Mouse (Mus musculus) CH12.LX (cell line): ENCODE data around the gene Dclk1. TPM values are rescaled to one million over a fixed set of nuclear protein-coding genes. Genes with fewer than 3 reads are reported as not detected.

Source experiments
- DNase-seq: peaks from one replicate; pipeline ENCODE4 v3.0.0-alpha.2; 2013; ENCODE audit errors: extremely low read depth
- H3K27ac ChIP-seq: 2 replicates; pipeline ENCODE4 v1.5.1; 2012; ENCODE audit warnings: low read depth, mild to moderate bottlenecking, control low read depth, moderate library complexity; ENCODE audit not compliant: insufficient read depth
- H3K27me3 ChIP-seq: replicated peaks from 2 replicates; pipeline ENCODE3; 2012; ENCODE audit warnings: inconsistent platforms
- H3K36me3 ChIP-seq, 2 experiments: replicated peaks in 1 of 2; 2 replicates each; pipeline versions ENCODE3 to v1.6.1; 2012; ENCODE audit warnings: inconsistent platforms in 1 of 2, low read length in 1 of 2, mild to moderate bottlenecking in 1 of 2, mixed read lengths in 1 of 2, moderate library complexity in 1 of 2; ENCODE audit not compliant: control insufficient read depth in 1 of 2, insufficient read depth in 1 of 2
- H3K4me1 ChIP-seq, 2 experiments: 2 replicates each; pipeline ENCODE4 v1.6.1; 2012; ENCODE audit warnings: inconsistent platforms in 1 of 2, moderate library complexity in 1 of 2; ENCODE audit not compliant: insufficient read depth in 2 of 2, control insufficient read depth in 1 of 2
- H3K4me2 ChIP-seq: 2 replicates; pipeline ENCODE4 v1.6.1; 2012; ENCODE audit warnings: low read depth, mild to moderate bottlenecking, control low read depth; ENCODE audit not compliant: poor library complexity, insufficient read depth, severe bottlenecking
- H3K4me3 ChIP-seq, 3 experiments: fragments of 150-350 bp in 1 of 3; sonication (generic) in 1 of 3; replicated peaks in 1 of 3; 2 replicates each; pipeline versions ENCODE3 to v1.5.1; 2011 to 2012; ENCODE audit warnings: low read depth in 2 of 3, low read length in 2 of 3, mild to moderate bottlenecking in 2 of 3, moderate library complexity in 2 of 3, control low read depth in 1 of 3, improper control_type of control experiment in 1 of 3, inconsistent platforms in 1 of 3, mixed read lengths in 1 of 3; ENCODE audit not compliant: poor library complexity in 1 of 3
- H3K79me2 ChIP-seq: replicated peaks from 2 replicates; pipeline ENCODE4 v1.6.1; 2012; ENCODE audit warnings: mild to moderate bottlenecking, moderate library complexity; ENCODE audit not compliant: control insufficient read depth, poor library complexity, insufficient read depth, severe bottlenecking; ENCODE audit errors: extremely low read depth
- H3K9ac ChIP-seq: 2 replicates; pipeline ENCODE4 v1.6.1; 2012; ENCODE audit warnings: low read depth, mild to moderate bottlenecking, control low read depth, moderate library complexity; ENCODE audit not compliant: insufficient read depth
- H3K9me3 ChIP-seq: replicated peaks from 2 replicates; pipeline ENCODE3; 2012; ENCODE audit warnings: low read length, inconsistent platforms, mixed read lengths
- BHLHE40 ChIP-seq: IDR thresholded peaks from 2 replicates; pipeline ENCODE4 v1.6.1; 2011; ENCODE audit warnings: mild to moderate bottlenecking, low read depth, low read length, improper control_type of control experiment
- CTCF ChIP-seq, 2 experiments: IDR thresholded peaks in 1 of 2; conservative IDR thresholded peaks in 1 of 2; 2 replicates each; pipeline ENCODE4 v1.5.1; 2011 to 2012; ENCODE audit warnings: low read depth in 2 of 2, low read length in 2 of 2, improper control_type of control experiment in 1 of 2, inconsistent platforms in 1 of 2, mild to moderate bottlenecking in 1 of 2, moderate library complexity in 1 of 2
- GABPA ChIP-seq: IDR thresholded peaks from 2 replicates; pipeline ENCODE4 v1.6.1; 2012; ENCODE audit warnings: low read depth, low read length, improper control_type of control experiment, inconsistent platforms; ENCODE audit not compliant: insufficient replicate concordance
- HCFC1 ChIP-seq: IDR thresholded peaks from 2 replicates; pipeline ENCODE4 v1.6.1; 2012; ENCODE audit warnings: low read depth, mild to moderate bottlenecking, inconsistent platforms, low read length, improper control_type of control experiment
- IRF4 ChIP-seq: IDR thresholded peaks from 2 replicates; pipeline ENCODE4 v1.6.1; 2014; ENCODE audit warnings: low read depth, mild to moderate bottlenecking, inconsistent platforms, low read length, improper control_type of control experiment
- JUN ChIP-seq: IDR thresholded peaks from 2 replicates; pipeline ENCODE4 v1.6.1; 2011; ENCODE audit warnings: low read depth, mild to moderate bottlenecking, low read length, improper control_type of control experiment, moderate library complexity; ENCODE audit not compliant: insufficient read depth
- JUND ChIP-seq: conservative IDR thresholded peaks from 2 replicates; pipeline ENCODE4 v1.6.1; 2011; ENCODE audit warnings: low read depth, low read length, improper control_type of control experiment
- MAFK ChIP-seq: IDR thresholded peaks from 2 replicates; pipeline ENCODE4 v1.6.1; 2011; ENCODE audit warnings: low read length, improper control_type of control experiment; ENCODE audit not compliant: insufficient replicate concordance
- MAZ ChIP-seq: IDR thresholded peaks from 2 replicates; pipeline ENCODE4 v1.6.1; 2012; ENCODE audit warnings: low read depth, mild to moderate bottlenecking, inconsistent platforms, low read length, improper control_type of control experiment, moderate library complexity
- MYC ChIP-seq: IDR thresholded peaks from 2 replicates; pipeline ENCODE4 v1.6.1; 2011; ENCODE audit warnings: low read depth, mild to moderate bottlenecking, improper control_type of control experiment, low read length
- PAX5 ChIP-seq: IDR thresholded peaks from 2 replicates; pipeline ENCODE4 v1.6.1; 2012; ENCODE audit warnings: low read length, inconsistent platforms, mixed read lengths
- POLR2A ChIP-seq: IDR thresholded peaks from 2 replicates; pipeline ENCODE4 v1.6.1; 2011; ENCODE audit warnings: low read depth, mild to moderate bottlenecking, improper control_type of control experiment, low read length
- RCOR1 ChIP-seq: conservative IDR thresholded peaks from 2 replicates; pipeline ENCODE4 v1.6.1; 2012; ENCODE audit warnings: low read depth, mild to moderate bottlenecking, inconsistent platforms, low read length, improper control_type of control experiment
- SMC3 ChIP-seq: IDR thresholded peaks from 2 replicates; pipeline ENCODE4 v1.6.1; 2011; ENCODE audit warnings: low read depth, low read length, improper control_type of control experiment
- TCF12 ChIP-seq: IDR thresholded peaks from 2 replicates; pipeline ENCODE4 v1.6.1; 2014; ENCODE audit warnings: low read depth, mild to moderate bottlenecking, inconsistent platforms, low read length, improper control_type of control experiment
- UBTF ChIP-seq: IDR thresholded peaks from 2 replicates; pipeline ENCODE4 v1.6.1; 2012; ENCODE audit warnings: low read depth, mild to moderate bottlenecking, inconsistent platforms, low read length, improper control_type of control experiment, moderate library complexity
- ZKSCAN1 ChIP-seq: IDR thresholded peaks from 2 replicates; pipeline ENCODE4 v1.6.1; 2012; ENCODE audit warnings: low read depth, inconsistent platforms, low read length, improper control_type of control experiment, borderline replicate concordance
- ZNF384 ChIP-seq: IDR thresholded peaks from 2 replicates; pipeline ENCODE4 v1.6.1; 2012; ENCODE audit warnings: low read depth, low read length, improper control_type of control experiment, inconsistent platforms
- dilution Hi-C: fragments of 300-500 bp; cut with MboI; formaldehyde crosslinking; loops from 2 replicates; pipeline ENCODE4 v1.14.3; 2020; ENCODE audit warnings: low sequenced_read_pairs; ENCODE audit not compliant: extremely low pct_unique_long_range_greater_than_20kb, extremely low pct_ligation_motif_present
- in situ Hi-C: fragments of 300-500 bp; cut with MboI; formaldehyde crosslinking; loops from 3 replicates; pipeline ENCODE4 v1.14.3; 2019; ENCODE audit warnings: low sequenced_read_pairs, low pct_ligation_motif_present, low pct_unique_long_range_greater_than_20kb, mixed read lengths
- polyA plus RNA-seq: library from polyadenylated mRNA; unstranded; fragments of >175 nt; gene quantifications from 2 replicates; pipeline ENCODE4 v1.2.1, GENCODE M21; 2012; ENCODE audit warnings: low read depth; ENCODE audit not compliant: insufficient read length
- total RNA-seq, 2 experiments: library from RNA; depleted of rRNA; stranded (reverse); fragments of 300-350 nt in 1 of 2; fragments of >200 nt in 1 of 2; gene quantifications; 2 replicates each; pipeline ENCODE4 v1.2.3; 2012 to 2014

The Dclk1 gene
- total and polyA plus RNA-seq, 3 experiments: not detected

GRCm38 (mm10) chr3:55423640-55424397, 181.7 kb downstream of the Dclk1 start:
- Histone ChIP-seq H3K4me3 (no peak overlapping the region), H3K36me3 (no peaks in the 10 kb centered on the region), H3K4me2 (no peak overlapping the region), H3K79me2 (no peaks in the 10 kb centered on the region)
- in situ Hi-C loops: no loop called here
- TF ChIP-seq TCF12 (no peak), POLR2A (no peak), GABPA (no peak), MAZ (no peak), ZNF384 (no peak), BHLHE40 (no peak), JUN (no peak), SMC3 (no peak), RCOR1 (no peak), MYC (no peak), HCFC1 (no peak), MAFK (no peak), ZKSCAN1 (no peak), UBTF (no peak)
- TF ChIP-seq, all 38 proteins: peak for 0
- dilution Hi-C loops: no loop called here
- no peak overlapping the region for H3K9ac ChIP-seq
- H3K9me3 ChIP-seq: peaks cover 60% of the 10 kb centered on the region
- H3K4me1 ChIP-seq: no peaks in the 10 kb centered on the region
- no peak overlapping the region for H3K27ac ChIP-seq
- DNase-seq: no peak
- H3K27me3 ChIP-seq: no peaks in the 10 kb centered on the region

GRCm38 (mm10) chr3:55430022-55430549, 187.9 kb downstream of the Dclk1 start:
- DNase-seq: no peak
- Histone ChIP-seq H3K4me2 (no peak overlapping the region), H3K9me3 (peaks cover 56% of the 10 kb centered on the region), H3K79me2 (no peaks in the 10 kb centered on the region), H3K36me3 (no peaks in the 10 kb centered on the region), H3K4me1 (no peaks in the 10 kb centered on the region), H3K27ac (no peak overlapping the region), H3K27me3 (no peaks in the 10 kb centered on the region), H3K4me3 (no peak overlapping the region), H3K9ac (no peak overlapping the region)
- in situ Hi-C loops: no loop called here
- dilution Hi-C loops: no loop called here
- TF ChIP-seq IRF4 (no peak), UBTF (no peak), PAX5 (no peak), MAZ (no peak), CTCF (conservative IDR thresholded peaks at IDR 0.05 in 1 of 2, IDR thresholded peaks at IDR 0.05 in 1 of 2; ENCODE audit: low read depth in 2 of 2, low read length in 2 of 2) (no peak), JUND (no peak), POLR2A (no peak)
